Mouse (Mus musculus) CH12.LX (cell line): ENCODE data around the gene Slc25a26. TPM values are rescaled to one million over a fixed set of nuclear protein-coding genes. Genes with fewer than 3 reads are reported as not detected.

Experiments
- DNase-seq: peaks from one replicate; pipeline ENCODE4 v3.0.0-alpha.2; 2013; ENCODE audit errors: extremely low read depth
- H3K27ac ChIP-seq: 2 replicates; pipeline ENCODE4 v1.5.1; 2012; ENCODE audit warnings: low read depth, mild to moderate bottlenecking, control low read depth, moderate library complexity; ENCODE audit not compliant: insufficient read depth
- H3K27me3 ChIP-seq: replicated peaks from 2 replicates; pipeline ENCODE3; 2012; ENCODE audit warnings: inconsistent platforms
- H3K36me3 ChIP-seq, 2 experiments: replicated peaks in 1 of 2; 2 replicates each; pipeline versions ENCODE3 to v1.6.1; 2012; ENCODE audit warnings: inconsistent platforms in 1 of 2, low read length in 1 of 2, mild to moderate bottlenecking in 1 of 2, mixed read lengths in 1 of 2, moderate library complexity in 1 of 2; ENCODE audit not compliant: control insufficient read depth in 1 of 2, insufficient read depth in 1 of 2
- H3K4me1 ChIP-seq, 2 experiments: 2 replicates each; pipeline ENCODE4 v1.6.1; 2012; ENCODE audit warnings: inconsistent platforms in 1 of 2, moderate library complexity in 1 of 2; ENCODE audit not compliant: insufficient read depth in 2 of 2, control insufficient read depth in 1 of 2
- H3K4me2 ChIP-seq: 2 replicates; pipeline ENCODE4 v1.6.1; 2012; ENCODE audit warnings: low read depth, mild to moderate bottlenecking, control low read depth; ENCODE audit not compliant: poor library complexity, insufficient read depth, severe bottlenecking
- H3K4me3 ChIP-seq, 3 experiments: fragments of 150-350 bp in 1 of 3; sonication (generic) in 1 of 3; replicated peaks in 1 of 3; 2 replicates each; pipeline versions ENCODE3 to v1.5.1; 2011 to 2012; ENCODE audit warnings: low read depth in 2 of 3, low read length in 2 of 3, mild to moderate bottlenecking in 2 of 3, moderate library complexity in 2 of 3, control low read depth in 1 of 3, improper control_type of control experiment in 1 of 3, inconsistent platforms in 1 of 3, mixed read lengths in 1 of 3; ENCODE audit not compliant: poor library complexity in 1 of 3
- H3K79me2 ChIP-seq: replicated peaks from 2 replicates; pipeline ENCODE4 v1.6.1; 2012; ENCODE audit warnings: mild to moderate bottlenecking, moderate library complexity; ENCODE audit not compliant: control insufficient read depth, poor library complexity, insufficient read depth, severe bottlenecking; ENCODE audit errors: extremely low read depth
- H3K9ac ChIP-seq: 2 replicates; pipeline ENCODE4 v1.6.1; 2012; ENCODE audit warnings: low read depth, mild to moderate bottlenecking, control low read depth, moderate library complexity; ENCODE audit not compliant: insufficient read depth
- H3K9me3 ChIP-seq: replicated peaks from 2 replicates; pipeline ENCODE3; 2012; ENCODE audit warnings: low read length, inconsistent platforms, mixed read lengths
- CHD1 ChIP-seq: IDR thresholded peaks from 2 replicates; pipeline ENCODE4 v1.6.1; 2012; ENCODE audit warnings: low read depth, low read length, improper control_type of control experiment, inconsistent platforms
- CHD2 ChIP-seq: IDR thresholded peaks from 2 replicates; pipeline ENCODE4 v1.6.1; 2011; ENCODE audit warnings: low read length, improper control_type of control experiment
- E2F4 ChIP-seq: IDR thresholded peaks from 2 replicates; pipeline ENCODE4 v1.6.1; 2011; ENCODE audit warnings: low read depth, low read length, improper control_type of control experiment; ENCODE audit not compliant: insufficient replicate concordance
- ELF1 ChIP-seq: IDR thresholded peaks from 2 replicates; pipeline ENCODE4 v1.6.1; 2014; ENCODE audit warnings: low read depth, mild to moderate bottlenecking, inconsistent platforms, low read length, improper control_type of control experiment
- GABPA ChIP-seq: IDR thresholded peaks from 2 replicates; pipeline ENCODE4 v1.6.1; 2012; ENCODE audit warnings: low read depth, low read length, improper control_type of control experiment, inconsistent platforms; ENCODE audit not compliant: insufficient replicate concordance
- HCFC1 ChIP-seq: IDR thresholded peaks from 2 replicates; pipeline ENCODE4 v1.6.1; 2012; ENCODE audit warnings: low read depth, mild to moderate bottlenecking, inconsistent platforms, low read length, improper control_type of control experiment
- IRF4 ChIP-seq: IDR thresholded peaks from 2 replicates; pipeline ENCODE4 v1.6.1; 2014; ENCODE audit warnings: low read depth, mild to moderate bottlenecking, inconsistent platforms, low read length, improper control_type of control experiment
- JUN ChIP-seq: IDR thresholded peaks from 2 replicates; pipeline ENCODE4 v1.6.1; 2011; ENCODE audit warnings: low read depth, mild to moderate bottlenecking, low read length, improper control_type of control experiment, moderate library complexity; ENCODE audit not compliant: insufficient read depth
- MAZ ChIP-seq: IDR thresholded peaks from 2 replicates; pipeline ENCODE4 v1.6.1; 2012; ENCODE audit warnings: low read depth, mild to moderate bottlenecking, inconsistent platforms, low read length, improper control_type of control experiment, moderate library complexity
- MXI1 ChIP-seq: IDR thresholded peaks from 2 replicates; pipeline ENCODE4 v1.6.1; 2011; ENCODE audit warnings: mild to moderate bottlenecking, low read depth, low read length, improper control_type of control experiment
- MYC ChIP-seq: IDR thresholded peaks from 2 replicates; pipeline ENCODE4 v1.6.1; 2011; ENCODE audit warnings: low read depth, mild to moderate bottlenecking, improper control_type of control experiment, low read length
- NRF1 ChIP-seq: IDR thresholded peaks from 2 replicates; pipeline ENCODE4 v1.6.1; 2014; ENCODE audit warnings: low read depth, mild to moderate bottlenecking, inconsistent platforms, low read length, improper control_type of control experiment, moderate library complexity
- PAX5 ChIP-seq: IDR thresholded peaks from 2 replicates; pipeline ENCODE4 v1.6.1; 2012; ENCODE audit warnings: low read length, inconsistent platforms, mixed read lengths
- POLR2A ChIP-seq: IDR thresholded peaks from 2 replicates; pipeline ENCODE4 v1.6.1; 2011; ENCODE audit warnings: low read depth, mild to moderate bottlenecking, improper control_type of control experiment, low read length
- POLR2AphosphoS2 ChIP-seq: IDR thresholded peaks from 2 replicates; pipeline ENCODE4 v1.6.1; 2011; ENCODE audit warnings: low read depth, low read length, improper control_type of control experiment
- RAD21 ChIP-seq: IDR thresholded peaks from 2 replicates; pipeline ENCODE4 v1.6.1; 2011; ENCODE audit warnings: low read depth, mild to moderate bottlenecking, low read length, improper control_type of control experiment, moderate library complexity
- RCOR1 ChIP-seq: conservative IDR thresholded peaks from 2 replicates; pipeline ENCODE4 v1.6.1; 2012; ENCODE audit warnings: low read depth, mild to moderate bottlenecking, inconsistent platforms, low read length, improper control_type of control experiment
- SMC3 ChIP-seq: IDR thresholded peaks from 2 replicates; pipeline ENCODE4 v1.6.1; 2011; ENCODE audit warnings: low read depth, low read length, improper control_type of control experiment
- TBP ChIP-seq: conservative IDR thresholded peaks from 2 replicates; pipeline ENCODE4 v1.6.1; 2011; ENCODE audit warnings: low read depth, low read length, improper control_type of control experiment
- TCF12 ChIP-seq: IDR thresholded peaks from 2 replicates; pipeline ENCODE4 v1.6.1; 2014; ENCODE audit warnings: low read depth, mild to moderate bottlenecking, inconsistent platforms, low read length, improper control_type of control experiment
- UBTF ChIP-seq: IDR thresholded peaks from 2 replicates; pipeline ENCODE4 v1.6.1; 2012; ENCODE audit warnings: low read depth, mild to moderate bottlenecking, inconsistent platforms, low read length, improper control_type of control experiment, moderate library complexity
- USF2 ChIP-seq: conservative IDR thresholded peaks from 2 replicates; pipeline ENCODE4 v1.6.1; 2011; ENCODE audit warnings: low read depth, low read length, improper control_type of control experiment
- dilution Hi-C: fragments of 300-500 bp; cut with MboI; formaldehyde crosslinking; loops from 2 replicates; pipeline ENCODE4 v1.14.3; 2020; ENCODE audit warnings: low sequenced_read_pairs; ENCODE audit not compliant: extremely low pct_unique_long_range_greater_than_20kb, extremely low pct_ligation_motif_present
- in situ Hi-C: fragments of 300-500 bp; cut with MboI; formaldehyde crosslinking; loops from 3 replicates; pipeline ENCODE4 v1.14.3; 2019; ENCODE audit warnings: low sequenced_read_pairs, low pct_ligation_motif_present, low pct_unique_long_range_greater_than_20kb, mixed read lengths
- polyA plus RNA-seq: library from polyadenylated mRNA; unstranded; fragments of >175 nt; gene quantifications from 2 replicates; pipeline ENCODE4 v1.2.1, GENCODE M21; 2012; ENCODE audit warnings: low read depth; ENCODE audit not compliant: insufficient read length
- total RNA-seq, 2 experiments: library from RNA; depleted of rRNA; stranded (reverse); fragments of 300-350 nt in 1 of 2; fragments of >200 nt in 1 of 2; gene quantifications; 2 replicates each; pipeline ENCODE4 v1.2.3; 2012 to 2014

Gene Slc25a26
- total and polyA plus RNA-seq, 3 experiments, result 5.5 to 9.9 (median 5.9) TPM

DNA sequence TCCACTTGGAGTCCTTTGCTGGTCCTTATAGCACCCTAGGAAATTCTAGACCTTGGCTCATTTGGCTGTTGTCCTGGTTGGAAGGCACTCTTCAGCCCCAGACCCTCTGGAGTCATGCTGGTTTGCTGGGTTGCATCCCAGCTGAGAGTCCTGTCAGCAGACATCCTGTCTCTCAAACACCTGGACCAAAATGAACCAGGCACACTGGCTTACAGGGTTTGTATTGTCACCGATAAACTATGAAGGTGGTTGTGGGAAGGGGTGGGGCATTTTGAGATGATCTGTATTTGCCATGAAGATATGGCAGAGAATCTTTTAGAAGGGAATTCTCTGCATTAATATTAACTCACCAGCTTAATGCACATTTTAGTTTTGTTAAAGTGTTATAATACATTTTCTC is 60.8 kb downstream of the Slc25a26 start:
- DNase-seq, result no peak
- dilution Hi-C loops (no loop called here), in situ Hi-C loops (no loop called here)
- no peak for TF ChIP-seq JUN
- TF ChIP-seq TCF12, result no peak
- TF ChIP-seq MAZ, result no peak
- Histone ChIP-seq H3K79me2 (no peaks in the 10 kb centered on the region), H3K4me3 (no peak overlapping the region), H3K9ac (no peak overlapping the region), H3K4me1 (peaks cover 5 to 11% of the 10 kb centered on the region in 2 experiments; a peak in 3 of 4 replicates), H3K36me3 (peaks cover 0 to 13% of the 10 kb centered on the region in 2 experiments), H3K27ac (no peak overlapping the region), H3K4me2 (no peak overlapping the region), H3K9me3 (no peaks in the 10 kb centered on the region), H3K27me3 (no peaks in the 10 kb centered on the region)

DNA sequence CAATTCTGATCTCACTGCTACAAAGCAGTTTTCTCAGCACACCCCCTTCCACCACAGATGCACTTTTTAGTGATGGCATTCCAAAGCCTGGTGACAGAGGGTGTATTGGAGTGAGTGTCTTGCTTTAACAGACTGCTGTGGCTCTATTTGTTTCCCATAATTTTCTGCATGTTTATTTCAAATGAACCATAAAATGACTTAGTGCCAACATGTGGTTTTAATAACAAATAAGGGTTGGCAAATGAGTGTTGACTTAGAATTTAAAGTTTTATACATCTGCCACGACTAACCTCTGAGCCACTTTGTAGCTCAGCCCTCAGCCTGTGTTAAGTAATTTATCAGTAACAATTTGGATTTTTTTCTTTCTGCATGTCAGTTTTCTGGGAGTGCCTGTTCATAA is 61.2 kb downstream of the Slc25a26 start:
- no peak for TF ChIP-seq RCOR1
- no peak for TF ChIP-seq USF2
- TF ChIP-seq CHD2, result no peak
- no peak for TF ChIP-seq PAX5
- no peak for TF ChIP-seq POLR2A
- TF ChIP-seq JUN, result no peak
- no peak for TF ChIP-seq POLR2AphosphoS2
- TF ChIP-seq MXI1, result no peak
- no peak for TF ChIP-seq IRF4
- TF ChIP-seq E2F4, result no peak
- TF ChIP-seq HCFC1, result no peak
- no peak for TF ChIP-seq RAD21
- no peak for TF ChIP-seq MYC
- TF ChIP-seq SMC3, result no peak
- TF ChIP-seq GABPA, result no peak
- TF ChIP-seq CHD1, result no peak
- no peak for TF ChIP-seq UBTF
- no peak for TF ChIP-seq NRF1
- TF ChIP-seq ELF1, result no peak
- no peak for TF ChIP-seq TBP
- H3K9ac ChIP-seq, result no peak overlapping the region
- H3K4me3 ChIP-seq, result no peak overlapping the region
- H3K36me3 ChIP-seq, result peaks cover 0 to 13% of the 10 kb centered on the region in 2 experiments
- H3K79me2 ChIP-seq, result no peaks in the 10 kb centered on the region
- H3K27ac ChIP-seq, result no peak overlapping the region
- H3K4me1 ChIP-seq, result peaks cover 10 to 16% of the 10 kb centered on the region in 2 experiments; a peak in 3 of 4 replicates
- H3K4me2 ChIP-seq, result no peak overlapping the region
- no peaks in the 10 kb centered on the region for H3K9me3 ChIP-seq
- dilution Hi-C loops, result no loop called here
- DNase-seq, result no peak
- in situ Hi-C loops, result no loop called here
- H3K27me3 ChIP-seq, result no peaks in the 10 kb centered on the region
